Mouse (Mus musculus): ENCODE measurements around the gene Irgm2. TPM values are rescaled to one million over a fixed set of nuclear protein-coding genes. Genes with fewer than 3 reads are reported as not detected.
A peak's percentile ranks its signal among the peaks of the same experiment; 100 is the strongest.
"Not testable (repeated sequence)": the region's sequence is repeated elsewhere in the genome, so short reads cannot be mapped to it uniquely, and the experiment has no call there.

Irgm2 gene
- polyA plus RNA-seq, 1 experiment from 2014 or later, result 3.8 TPM

DNA sequence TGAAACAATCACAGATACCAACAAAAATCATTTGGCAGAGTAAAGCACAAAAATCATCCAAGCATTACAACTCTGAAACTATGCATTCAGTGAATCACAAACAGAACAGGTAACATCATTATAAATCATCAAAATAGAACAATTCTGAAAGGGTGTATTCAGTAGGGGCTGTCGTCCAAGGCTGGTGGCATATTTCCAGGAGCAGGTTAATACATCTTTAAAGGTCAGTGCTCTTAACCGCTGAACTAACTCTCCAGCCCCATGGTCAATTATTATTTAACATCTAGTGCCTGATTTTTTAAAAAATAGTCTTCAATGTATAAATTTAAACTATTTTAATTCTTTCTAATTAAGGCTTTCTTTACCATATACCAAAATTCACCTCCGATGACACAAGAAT lies 35.1 kb downstream of the Irgm2 start:
- WGBS, result 72% methylated on average over 3 of the region's 3 CpGs
- H3K9ac ChIP-seq; H3K4me3 ChIP-seq (replicated peaks); H3K4me1 ChIP-seq; H3K9me3 ChIP-seq; H3K36me3 ChIP-seq; ATAC-seq (ENCODE audit: insufficient read depth, low FRiP score, low read depth); H3K27ac ChIP-seq; H3K27me3 ChIP-seq (replicated peaks); H3K4me2 ChIP-seq: not testable (repeated sequence)

DNA sequence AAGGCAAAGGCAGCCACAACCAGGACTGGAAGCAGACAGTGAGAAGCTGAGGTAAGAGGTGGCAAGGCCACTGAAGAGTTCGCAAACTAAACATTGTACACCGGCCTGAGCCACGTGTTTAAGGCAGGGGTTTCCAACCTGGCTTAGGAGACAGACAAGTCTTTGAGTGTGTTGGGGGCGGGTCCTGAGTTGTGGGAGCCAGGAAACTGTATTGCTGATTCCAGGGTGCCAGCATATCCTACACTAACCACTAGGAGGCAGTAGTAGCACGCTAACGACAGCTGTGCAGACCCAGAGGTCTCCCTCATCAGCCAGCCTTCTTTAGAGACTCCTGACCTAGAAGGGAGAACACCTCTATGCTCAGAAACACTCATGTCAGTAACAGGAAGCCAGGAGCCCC lies 35.7 kb downstream of the Irgm2 start:
- no peaks in the 10 kb centered on the region for H3K9me3 ChIP-seq
- no peaks in the 10 kb centered on the region for H3K36me3 ChIP-seq
- no peak for ATAC-seq (ENCODE audit: insufficient read depth, low FRiP score, low read depth)
- peaks cover 7% of the 10 kb centered on the region; the same call in 1 of the 2 replicates for H3K4me1 ChIP-seq
- H3K4me2 ChIP-seq, result no peak overlapping the region
- H3K9ac ChIP-seq, result no peak overlapping the region
- no peak overlapping the region for H3K4me3 ChIP-seq (replicated peaks)
- 19% methylated on average over 6 of the region's 6 CpGs for WGBS
- H3K27ac ChIP-seq, result no peak overlapping the region
- H3K27me3 ChIP-seq (replicated peaks), result no peaks in the 10 kb centered on the region

DNA sequence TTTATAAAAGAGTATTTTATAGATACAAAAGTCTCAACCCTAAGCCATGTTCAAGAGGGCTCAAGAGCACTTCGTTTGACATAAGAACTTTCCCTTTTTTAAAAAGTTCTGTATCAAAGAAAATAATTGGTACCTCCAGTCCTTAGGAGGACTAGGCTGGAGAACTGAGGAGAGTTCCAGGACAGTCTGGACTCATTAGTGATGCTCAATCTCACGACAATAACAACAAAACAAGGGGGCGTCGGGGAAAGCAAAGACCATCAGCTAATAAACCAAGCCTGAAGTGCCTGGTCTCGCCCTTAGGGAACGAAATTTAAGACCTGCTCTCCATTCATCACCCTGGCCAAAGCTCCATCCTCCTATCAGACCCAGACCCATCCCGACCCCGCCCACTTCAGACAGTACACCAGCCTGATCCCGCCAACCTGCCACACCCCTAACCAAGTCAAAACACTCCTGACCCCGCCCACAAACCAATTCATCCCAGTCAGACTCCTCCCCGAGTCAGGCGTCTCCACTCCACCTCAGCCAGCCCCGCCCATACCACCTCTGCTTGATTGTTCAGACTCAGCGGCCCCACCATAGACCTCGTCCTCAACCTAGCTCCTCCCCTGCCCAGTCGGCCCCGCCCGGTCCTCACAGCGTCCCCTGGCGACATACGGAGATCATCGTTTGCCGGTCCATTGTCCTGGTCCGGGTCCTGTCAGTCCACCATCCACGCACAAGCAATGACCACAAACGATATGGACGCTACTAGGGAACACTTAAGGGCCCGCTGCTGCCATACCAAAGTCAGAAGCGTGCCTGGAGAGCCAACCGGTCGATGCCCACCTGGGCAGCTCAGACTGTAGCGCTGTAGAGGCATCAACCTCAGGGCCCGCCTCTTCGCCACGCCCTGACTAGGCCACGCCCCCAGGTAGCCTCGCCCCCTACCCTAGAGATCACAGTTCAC lies 39.7 kb downstream of the Irgm2 start:
- H3K36me3 ChIP-seq, result no peaks in the 10 kb centered on the region
- peak overlapping the region; percentile 88 for H3K4me2 ChIP-seq
- H3K27ac ChIP-seq, result no peak overlapping the region
- no peaks in the 10 kb centered on the region for H3K27me3 ChIP-seq (replicated peaks)
- ATAC-seq (ENCODE audit: insufficient read depth, low FRiP score, low read depth), result peak; percentile 87
- peaks cover 7% of the 10 kb centered on the region; the same call in 1 of the 2 replicates for H3K4me1 ChIP-seq
- no peak overlapping the region for H3K9ac ChIP-seq
- 3% methylated on average over 37 of the region's 37 CpGs for WGBS
- H3K4me3 ChIP-seq (replicated peaks), result peak overlapping the region; percentile 44
- no peaks in the 10 kb centered on the region for H3K9me3 ChIP-seq

DNA sequence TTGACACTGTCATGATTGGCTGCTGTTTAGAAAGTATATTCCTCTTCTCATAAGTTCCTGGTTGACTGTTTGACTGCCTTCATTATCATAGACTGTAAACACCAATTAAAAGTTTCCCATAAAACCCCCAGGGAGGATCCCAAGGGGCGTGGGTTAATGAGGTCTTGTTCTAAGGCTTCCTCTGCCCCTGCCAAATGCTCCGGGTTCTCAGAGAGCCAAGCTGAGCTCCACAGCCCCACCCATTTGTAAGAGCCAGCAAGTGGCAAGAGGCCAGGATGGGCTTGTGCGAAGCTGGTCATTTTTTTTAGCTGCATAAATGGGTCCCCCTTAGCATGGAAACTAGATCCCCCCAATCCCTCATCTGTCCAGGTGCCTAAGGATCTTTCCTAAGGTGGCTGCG lies 47.9 kb downstream of the Irgm2 start:
- no peak overlapping the region for H3K4me3 ChIP-seq (replicated peaks)
- no peak overlapping the region for H3K9ac ChIP-seq
- no peaks in the 10 kb centered on the region for H3K36me3 ChIP-seq
- no peak overlapping the region for H3K27ac ChIP-seq
- 46% methylated on average over 4 of the region's 4 CpGs for WGBS
- no peak for ATAC-seq (ENCODE audit: insufficient read depth, low FRiP score, low read depth)
- H3K9me3 ChIP-seq, result no peaks in the 10 kb centered on the region
- no peaks in the 10 kb centered on the region for H3K4me1 ChIP-seq
- H3K4me2 ChIP-seq, result no peak overlapping the region
- no peaks in the 10 kb centered on the region for H3K27me3 ChIP-seq (replicated peaks)

DNA sequence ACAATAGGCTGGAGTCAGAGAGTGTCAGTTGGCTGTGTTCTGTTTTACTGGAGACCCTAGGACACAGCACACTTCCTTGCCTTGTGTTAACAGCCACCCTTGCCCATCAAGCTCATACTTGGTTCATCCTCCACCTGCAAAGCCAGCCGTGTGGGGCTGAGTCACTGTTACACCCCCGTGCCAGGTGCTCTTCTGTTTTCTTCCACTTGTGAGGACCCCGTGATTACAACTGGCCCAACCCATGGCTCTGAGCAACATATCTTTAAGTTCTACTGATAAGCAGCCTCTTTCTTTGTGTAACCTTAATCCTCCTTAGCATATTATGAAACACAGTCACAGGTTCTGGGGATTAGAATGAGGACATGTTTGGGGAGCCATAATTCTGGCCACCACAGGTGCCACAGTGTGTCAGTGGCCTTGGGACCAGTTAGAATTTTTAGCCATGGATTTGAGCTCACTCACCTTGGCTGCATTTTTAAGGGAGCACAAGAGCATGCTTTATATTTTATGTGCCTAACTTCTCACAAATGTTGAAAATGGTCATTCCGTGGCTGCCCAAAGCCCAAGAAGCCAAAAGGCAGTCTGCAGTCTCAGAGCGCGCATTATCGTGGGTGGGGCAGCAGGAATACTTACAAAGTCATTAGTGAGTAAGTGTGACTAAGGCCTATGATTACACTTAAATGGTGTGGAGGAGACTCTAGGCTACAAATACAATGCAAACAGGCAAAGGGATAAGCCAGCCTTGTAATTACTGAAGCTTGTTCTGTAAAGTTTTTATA lies 50.0 kb downstream of the Irgm2 start:
- H3K9ac ChIP-seq, result no peak overlapping the region
- H3K4me2 ChIP-seq, result no peak overlapping the region
- H3K27me3 ChIP-seq (replicated peaks), result no peaks in the 10 kb centered on the region
- no peak overlapping the region for H3K4me3 ChIP-seq (replicated peaks)
- ATAC-seq (ENCODE audit: insufficient read depth, low FRiP score, low read depth), result no peak
- H3K4me1 ChIP-seq, result no peaks in the 10 kb centered on the region
- WGBS, result 59% methylated on average over 7 of the region's 7 CpGs
- no peaks in the 10 kb centered on the region for H3K36me3 ChIP-seq
- no peak overlapping the region for H3K27ac ChIP-seq
- no peaks in the 10 kb centered on the region for H3K9me3 ChIP-seq

DNA sequence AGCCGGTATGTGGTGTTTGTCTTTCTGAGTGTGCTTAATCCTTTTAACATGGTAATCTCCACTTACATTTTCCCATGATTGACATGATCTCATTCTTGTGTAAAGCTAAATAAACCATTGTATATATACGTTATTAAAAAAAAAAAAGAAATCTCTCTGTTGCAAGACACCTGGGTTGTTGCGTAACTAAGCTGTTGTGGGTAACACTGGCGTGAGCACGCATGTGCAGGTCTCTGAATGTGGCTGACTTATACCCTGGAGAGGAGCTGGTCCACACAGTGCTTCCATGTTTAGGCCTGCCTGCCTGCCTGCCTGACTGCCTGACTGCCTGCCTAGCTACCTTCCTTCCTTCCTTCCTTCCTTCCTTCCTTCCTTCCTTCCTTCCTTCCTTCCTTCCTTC lies 51.1 kb downstream of the Irgm2 start:
- Histone ChIP-seq H3K4me3 (replicated peaks) (no peak overlapping the region), H3K9ac (no peak overlapping the region), H3K27ac (no peak overlapping the region), H3K27me3 (replicated peaks) (no peaks in the 10 kb centered on the region), H3K4me2 (no peak overlapping the region), H3K36me3 (no peaks in the 10 kb centered on the region), H3K9me3 (no peaks in the 10 kb centered on the region), H3K4me1 (no peaks in the 10 kb centered on the region)
- WGBS, result 59% methylated on average over 5 of the region's 5 CpGs
- peak; percentile 31; the same call in 1 of the 2 replicates for ATAC-seq (ENCODE audit: insufficient read depth, low FRiP score, low read depth)

DNA sequence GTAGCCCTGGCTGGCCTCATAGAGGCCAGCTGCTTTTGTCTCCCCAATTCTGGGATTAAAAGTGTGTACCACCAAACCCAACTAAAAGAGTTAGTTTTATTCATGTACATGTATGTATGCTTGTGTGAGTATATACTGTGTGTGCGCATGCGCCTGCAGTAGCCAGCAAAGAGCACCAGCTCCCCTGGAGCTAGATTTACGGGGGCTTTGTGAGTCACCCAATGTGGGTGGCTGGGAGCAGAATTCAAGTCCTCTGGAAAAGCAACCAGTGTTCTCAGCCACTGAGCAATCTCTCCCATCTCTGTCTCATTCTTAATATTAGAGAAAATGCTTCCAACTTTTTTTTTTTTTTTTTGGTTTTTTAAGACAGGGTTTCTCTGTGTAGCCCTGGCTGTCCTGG lies 55.0 kb downstream of the Irgm2 start:
- Histone ChIP-seq H3K36me3 (no peaks in the 10 kb centered on the region), H3K9me3 (no peaks in the 10 kb centered on the region), H3K27ac (no peak overlapping the region), H3K4me1 (no peaks in the 10 kb centered on the region), H3K27me3 (replicated peaks) (no peaks in the 10 kb centered on the region), H3K4me2 (no peak overlapping the region), H3K4me3 (replicated peaks) (no peak overlapping the region), H3K9ac (no peak overlapping the region)
- no peak for ATAC-seq (ENCODE audit: insufficient read depth, low FRiP score, low read depth)
- 92% methylated on average over 3 of the region's 3 CpGs for WGBS

DNA sequence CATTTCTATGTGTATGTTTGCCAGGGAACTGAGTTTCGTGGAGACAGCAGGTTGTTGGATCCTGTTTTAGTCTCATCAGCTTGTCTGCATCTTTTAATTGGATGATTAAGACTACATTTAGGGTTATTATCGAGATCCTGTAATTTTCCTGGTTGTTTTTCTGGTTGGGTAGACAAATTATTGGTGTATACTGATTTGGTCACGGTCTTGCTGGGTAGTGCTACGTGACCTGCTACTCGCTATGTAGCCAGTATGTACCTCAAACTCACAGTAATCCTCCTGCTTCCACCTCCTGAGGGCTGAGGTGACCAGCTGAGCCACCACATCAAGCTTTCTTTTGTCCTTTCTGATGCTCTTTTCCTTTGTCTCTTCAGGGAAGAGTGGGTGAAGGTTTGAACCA lies 58.4 kb downstream of the Irgm2 start:
- H3K4me2 ChIP-seq, result no peak overlapping the region
- no peaks in the 10 kb centered on the region for H3K4me1 ChIP-seq
- H3K9me3 ChIP-seq, result no peaks in the 10 kb centered on the region
- WGBS, result 82% methylated on average over 5 of the region's 5 CpGs
- H3K4me3 ChIP-seq (replicated peaks), result no peak overlapping the region
- no peak for ATAC-seq (ENCODE audit: insufficient read depth, low FRiP score, low read depth)
- no peaks in the 10 kb centered on the region for H3K27me3 ChIP-seq (replicated peaks)
- no peak overlapping the region for H3K27ac ChIP-seq
- H3K9ac ChIP-seq, result no peak overlapping the region
- no peaks in the 10 kb centered on the region for H3K36me3 ChIP-seq

DNA sequence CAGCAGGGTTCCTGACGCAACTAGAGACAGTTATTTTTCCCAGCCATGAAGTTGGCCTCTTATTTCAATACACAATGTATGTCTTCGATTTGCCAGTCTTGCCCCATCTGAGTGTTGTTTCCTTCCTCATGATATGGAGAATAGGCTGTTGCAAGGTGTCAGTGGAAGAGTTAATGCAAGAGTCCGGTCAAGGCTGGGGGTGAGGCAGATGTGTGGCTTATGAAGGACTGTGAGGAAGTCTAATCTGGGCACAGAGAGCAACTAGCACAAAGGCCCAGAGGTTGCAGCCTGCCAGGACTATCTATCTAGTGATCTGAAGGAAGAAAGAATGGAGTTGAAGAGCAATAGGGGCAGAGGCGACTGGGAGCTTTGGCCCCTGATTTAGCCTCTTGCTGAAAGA lies 60.7 kb downstream of the Irgm2 start:
- Histone ChIP-seq H3K4me2 (no peak overlapping the region), H3K9ac (no peak overlapping the region), H3K4me3 (replicated peaks) (no peak overlapping the region), H3K27ac (no peak overlapping the region), H3K27me3 (replicated peaks) (no peaks in the 10 kb centered on the region), H3K9me3 (no peaks in the 10 kb centered on the region), H3K4me1 (no peaks in the 10 kb centered on the region), H3K36me3 (no peaks in the 10 kb centered on the region)
- 83% methylated on average over 4 of the region's 4 CpGs for WGBS
- no peak for ATAC-seq (ENCODE audit: insufficient read depth, low FRiP score, low read depth)

DNA sequence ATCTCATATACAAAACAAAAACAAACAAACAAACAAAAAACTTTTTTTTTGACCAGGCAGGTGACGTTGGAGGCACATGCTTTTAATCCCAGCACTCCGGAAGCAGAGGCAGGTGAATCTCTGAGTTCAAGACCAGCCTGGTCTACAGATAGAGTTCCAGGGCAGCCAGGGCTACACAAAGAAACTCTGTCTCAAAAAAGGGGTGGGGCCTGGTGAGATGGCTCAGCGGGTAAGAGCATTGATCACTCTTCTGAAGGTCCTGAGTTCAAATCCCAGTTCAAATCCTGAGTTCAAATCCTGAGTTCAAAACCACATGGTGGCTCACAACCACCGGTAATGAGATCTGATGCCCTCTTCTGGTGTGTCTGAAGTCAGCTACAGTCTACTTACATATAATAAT lies 62.4 kb downstream of the Irgm2 start:
- no peak for ATAC-seq (ENCODE audit: insufficient read depth, low FRiP score, low read depth)
- no peaks in the 10 kb centered on the region for H3K9me3 ChIP-seq
- 85% methylated on average over 4 of the region's 4 CpGs for WGBS

DNA sequence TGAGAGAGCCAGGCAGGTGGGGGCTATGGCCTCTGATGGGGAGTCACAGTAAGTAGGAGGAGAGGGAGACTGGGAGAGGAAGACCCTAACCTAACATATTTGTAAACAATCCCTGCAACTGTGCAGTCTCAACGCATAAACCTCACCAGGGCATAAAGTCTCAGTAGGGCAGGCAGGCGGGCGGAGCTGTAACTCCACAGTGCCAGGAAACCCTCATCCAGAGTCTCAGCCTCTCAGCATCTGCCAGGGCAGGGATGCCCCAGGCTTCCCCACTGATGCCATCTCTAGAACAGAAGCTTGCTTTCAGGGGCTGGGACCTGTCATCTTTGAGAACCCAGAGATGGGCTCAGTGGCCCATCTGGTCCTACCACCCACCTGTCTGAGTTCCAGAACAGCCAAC lies 62.9 kb downstream of the Irgm2 start:
- H3K4me2 ChIP-seq, result no peak overlapping the region
- H3K4me3 ChIP-seq (replicated peaks), result no peak overlapping the region
- WGBS, result 78% methylated on average over 3 of the region's 3 CpGs
- no peaks in the 10 kb centered on the region for H3K27me3 ChIP-seq (replicated peaks)
- H3K4me1 ChIP-seq, result no peaks in the 10 kb centered on the region
- no peaks in the 10 kb centered on the region for H3K9me3 ChIP-seq
- H3K36me3 ChIP-seq, result no peaks in the 10 kb centered on the region
- no peak overlapping the region for H3K27ac ChIP-seq
- H3K9ac ChIP-seq, result no peak overlapping the region
- ATAC-seq (ENCODE audit: insufficient read depth, low FRiP score, low read depth), result no peak

More for the DNA sequence above, 62.4 kb downstream of the Irgm2 start:
- no peaks in the 10 kb centered on the region for H3K4me1 ChIP-seq
- H3K36me3 ChIP-seq, result no peaks in the 10 kb centered on the region
- H3K4me2 ChIP-seq, result no peak overlapping the region
- no peaks in the 10 kb centered on the region for H3K27me3 ChIP-seq (replicated peaks)
- H3K4me3 ChIP-seq (replicated peaks), result no peak overlapping the region
- H3K9ac ChIP-seq, result no peak overlapping the region
- no peak overlapping the region for H3K27ac ChIP-seq

DNA sequence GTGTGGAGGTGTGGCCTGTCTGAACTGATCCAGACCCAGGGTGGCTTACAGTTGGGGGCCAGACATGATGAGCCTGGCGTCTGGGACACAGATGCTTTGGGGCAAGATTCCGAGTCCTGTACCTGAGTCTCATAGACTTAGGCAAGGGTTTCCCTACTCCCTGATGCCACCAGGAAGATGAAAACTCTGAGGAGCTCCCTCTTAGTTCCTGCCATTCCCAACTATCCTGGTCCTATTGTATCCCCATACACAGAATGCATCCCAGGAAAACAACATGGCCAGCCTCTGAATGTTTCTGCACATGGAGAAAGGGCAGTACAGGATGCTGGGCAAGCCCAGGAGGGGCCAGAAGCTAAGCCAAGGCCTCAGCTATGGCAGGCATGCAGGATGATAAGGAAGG lies 64.1 kb downstream of the Irgm2 start:
- Histone ChIP-seq H3K9ac (no peak overlapping the region), H3K4me2 (no peak overlapping the region), H3K9me3 (no peaks in the 10 kb centered on the region), H3K36me3 (no peaks in the 10 kb centered on the region), H3K27ac (no peak overlapping the region), H3K4me1 (no peaks in the 10 kb centered on the region), H3K27me3 (replicated peaks) (no peaks in the 10 kb centered on the region), H3K4me3 (replicated peaks) (no peak overlapping the region)
- 81% methylated on average over 2 of the region's 2 CpGs for WGBS
- ATAC-seq (ENCODE audit: insufficient read depth, low FRiP score, low read depth), result no peak
